Mouse (Mus musculus) E14TG2a.4 (cell line): ENCODE measurements around the gene Cc2d1a.

Experiments used
- H3K27me3 ChIP-seq: 2 replicates; pipeline ENCODE4 v1.6.1; 2014; ENCODE audit warnings: low read length, control low read depth; ENCODE audit not compliant: insufficient read depth
- H3K36me3 ChIP-seq: 2 replicates; pipeline ENCODE4 v1.6.1; 2014; ENCODE audit warnings: low read length, control low read depth; ENCODE audit not compliant: insufficient read depth
- H3K4me1 ChIP-seq: replicated peaks from 2 replicates; pipeline ENCODE4 v1.6.1; 2014; ENCODE audit warnings: low read depth, low read length, control low read depth
- H3K4me3 ChIP-seq: replicated peaks from 2 replicates; pipeline ENCODE4 v1.5.1; 2014; ENCODE audit warnings: mild to moderate bottlenecking, low read length
- H3K9me3 ChIP-seq: 2 replicates; pipeline ENCODE4 v1.6.1; 2014; ENCODE audit warnings: low read length, control low read depth
- CTCF ChIP-seq: conservative IDR thresholded peaks from 2 replicates; pipeline ENCODE4 v1.5.1; 2014; ENCODE audit warnings: low read length
- NANOG ChIP-seq: IDR thresholded peaks from 2 replicates; pipeline ENCODE4 v1.6.1; 2014; ENCODE audit warnings: borderline replicate concordance, low read length, mixed read lengths
- POU5F1 ChIP-seq: IDR thresholded peaks from 2 replicates; pipeline ENCODE4 v1.6.1; 2014; ENCODE audit warnings: low read length, borderline replicate concordance

Cc2d1a gene

DNA sequence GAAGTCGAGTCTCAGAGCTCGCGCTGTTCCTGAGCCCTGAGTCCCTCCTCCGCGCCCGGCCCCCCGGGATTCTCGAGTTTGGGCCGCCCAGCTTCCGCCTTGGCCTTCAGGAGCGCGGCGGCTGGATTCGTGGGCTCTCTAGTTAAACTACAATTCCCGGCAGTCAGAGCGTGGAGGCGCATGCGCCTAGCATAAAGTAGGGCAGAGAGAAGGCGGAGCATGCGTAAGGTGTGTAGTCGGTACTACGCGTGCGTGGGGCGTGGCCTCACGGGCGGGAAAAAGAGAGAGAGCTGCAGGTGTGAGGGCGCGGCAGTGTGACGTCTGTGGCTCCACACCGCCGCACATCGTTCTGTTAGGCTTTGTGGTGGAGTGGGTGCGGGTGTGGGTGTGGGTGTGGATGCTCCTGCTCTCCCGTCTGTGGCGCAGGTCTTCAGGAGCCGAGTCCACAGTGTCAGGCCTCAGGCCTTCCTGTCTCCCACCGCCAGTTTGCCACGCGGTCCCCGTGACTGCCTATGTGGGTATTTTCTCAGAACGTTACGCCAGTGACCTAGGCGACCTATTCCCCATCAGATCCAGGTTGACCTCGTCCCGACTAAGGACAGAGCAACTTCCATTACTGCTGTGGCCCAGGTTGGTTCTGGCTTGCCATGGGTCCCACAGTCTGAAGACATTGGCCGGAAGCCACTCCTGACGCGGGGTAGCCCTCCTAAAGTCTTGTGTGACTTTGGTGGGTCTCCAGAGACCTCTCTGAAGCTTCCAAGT lies at the start of gene Cc2d1a, which contains the start of gene 4930432K21Rik:
Cc2d1a (minus strand) TSS at position 168 of the 762 bp plus-strand sequence.
4930432K21Rik (plus strand) TSS at position 257 of the 762 bp plus-strand sequence.
- H3K36me3 ChIP-seq, result peaks cover 31% of the 10 kb centered on the region
- peaks cover 76% of the 10 kb centered on the region for H3K4me1 ChIP-seq
- H3K4me3 ChIP-seq, result peak within 1 kb of the TSS; percentile 89
- H3K9me3 ChIP-seq, result no peaks in the 10 kb centered on the region
- TF ChIP-seq CTCF (no peak), POU5F1 (no peak), NANOG (no peak)
- no peaks in the 10 kb centered on the region for H3K27me3 ChIP-seq

DNA sequence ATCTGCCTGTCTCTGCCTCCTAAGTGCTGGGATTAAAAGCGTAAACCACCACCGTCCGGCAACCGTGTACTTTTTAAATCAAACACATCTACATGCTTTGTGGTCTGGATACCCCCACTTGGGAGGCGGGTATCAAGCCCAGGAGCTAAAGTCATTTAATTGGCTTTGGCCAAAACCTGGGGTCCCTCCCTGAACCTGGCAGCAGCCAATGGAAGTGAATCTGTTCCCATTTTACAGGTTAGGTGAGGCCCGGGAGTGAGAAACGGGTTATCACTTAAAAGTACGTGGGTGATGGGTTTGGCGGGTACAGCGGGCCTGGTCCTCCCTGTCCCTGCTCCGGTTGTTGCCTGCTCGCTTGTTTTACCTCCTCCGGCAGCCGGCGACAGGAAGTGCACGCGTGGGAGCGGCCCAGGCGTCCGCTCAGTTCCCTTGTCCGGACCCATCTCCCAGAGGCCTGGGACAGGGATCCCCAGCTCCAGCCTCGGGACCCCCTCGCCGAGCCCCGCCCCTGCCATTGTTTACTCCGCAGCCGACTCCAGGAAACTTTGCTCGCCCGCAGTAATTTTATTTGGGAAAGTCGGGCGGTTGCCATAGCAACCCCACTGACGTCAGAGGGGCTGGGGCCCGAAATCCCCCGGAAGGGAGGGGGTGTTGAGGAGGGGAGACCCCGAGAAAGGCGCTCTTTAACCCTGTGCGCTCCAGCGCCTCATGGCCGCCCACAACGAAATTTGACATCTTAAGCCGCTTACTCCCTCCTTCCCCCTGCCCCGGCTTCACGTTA lies 49.6 kb upstream of the Cc2d1a start:
- peaks cover 6% of the 10 kb centered on the region for H3K27me3 ChIP-seq
- TF ChIP-seq POU5F1 (no peak), NANOG (no peak), CTCF (no peak)

DNA sequence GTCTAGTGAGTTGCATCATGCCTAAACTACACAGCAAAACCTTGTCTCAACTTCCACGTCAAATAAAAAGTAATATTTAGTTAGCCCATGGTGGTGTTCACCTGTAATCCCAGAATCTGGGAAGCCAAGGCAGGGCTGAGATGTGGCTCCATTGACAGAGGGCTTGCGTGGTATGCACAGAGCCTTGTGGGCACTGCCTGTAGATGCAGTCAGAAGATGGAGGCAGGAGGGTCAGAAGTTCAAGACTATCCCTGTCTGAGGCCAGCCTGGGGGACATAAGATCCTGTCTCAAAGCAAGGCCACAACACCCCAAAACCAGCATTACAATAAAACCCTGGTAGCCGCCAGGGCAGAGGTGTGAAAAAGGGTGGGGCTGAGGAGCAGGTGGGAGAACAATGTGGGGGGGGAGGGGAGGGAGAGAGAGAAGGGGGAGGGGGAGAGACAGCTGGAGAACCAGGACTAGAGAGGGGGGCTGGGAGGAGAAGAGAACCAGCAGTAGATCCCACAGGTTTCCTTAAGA lies 46.5 kb upstream of the Cc2d1a start:
- Histone ChIP-seq H3K27me3 (no peaks in the 10 kb centered on the region), H3K36me3 (no peaks in the 10 kb centered on the region), H3K9me3 (no peaks in the 10 kb centered on the region), H3K4me1 (peaks cover 77% of the 10 kb centered on the region), H3K4me3 (0 out of 2 replicates have a peak overlapping the region, but pooled peaks have one; percentile 26)
- TF ChIP-seq CTCF, result no peak
- TF ChIP-seq NANOG, result no peak
- TF ChIP-seq POU5F1, result no peak

More for the DNA sequence above, 49.6 kb upstream of the Cc2d1a start:
- H3K4me3 ChIP-seq, result peak overlapping the region; percentile 78
- H3K9me3 ChIP-seq, result no peaks in the 10 kb centered on the region
- H3K36me3 ChIP-seq, result peaks cover 7% of the 10 kb centered on the region
- peaks cover 72% of the 10 kb centered on the region for H3K4me1 ChIP-seq

GRCm38 (mm10) chr8:84193566-84193965 lies 45.8 kb upstream of the Cc2d1a start:
- Histone ChIP-seq H3K27me3 (no peaks in the 10 kb centered on the region), H3K36me3 (no peaks in the 10 kb centered on the region), H3K9me3 (no peaks in the 10 kb centered on the region), H3K4me1 (peaks cover 77% of the 10 kb centered on the region), H3K4me3 (no peak overlapping the region)
- peak; percentile 66 for TF ChIP-seq CTCF
- TF ChIP-seq NANOG, result no peak
- TF ChIP-seq POU5F1, result no peak

GRCm38 (mm10) chr8:84193161-84193560 lies 45.4 kb upstream of the Cc2d1a start:
- no peaks in the 10 kb centered on the region for H3K36me3 ChIP-seq
- no peaks in the 10 kb centered on the region for H3K27me3 ChIP-seq
- no peak for TF ChIP-seq CTCF
- no peak for TF ChIP-seq POU5F1
- TF ChIP-seq NANOG, result no peak
- peaks cover 79% of the 10 kb centered on the region for H3K4me1 ChIP-seq
- no peaks in the 10 kb centered on the region for H3K9me3 ChIP-seq
- peak overlapping the region; percentile 78 for H3K4me3 ChIP-seq

DNA sequence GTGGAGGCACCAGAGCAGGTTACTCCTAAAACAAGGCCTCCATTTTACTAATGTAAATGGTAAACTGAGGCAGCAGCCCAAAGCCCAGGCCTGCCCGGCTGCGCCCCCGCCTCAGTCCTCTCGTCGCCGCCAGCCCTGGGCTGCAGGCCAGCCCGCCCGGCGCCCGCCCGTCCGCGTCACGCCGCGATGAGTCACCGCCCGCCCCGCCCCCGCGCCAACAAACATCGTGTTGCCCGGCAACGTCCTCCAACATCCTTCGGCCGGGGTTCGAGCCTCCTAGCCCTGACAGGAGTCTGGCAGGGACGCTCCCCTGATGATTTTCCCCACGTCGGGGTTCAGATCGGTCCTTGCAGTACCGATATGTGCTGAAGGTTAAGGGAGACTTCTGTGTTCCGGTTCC lies 44.8 kb upstream of the Cc2d1a start:
- Histone ChIP-seq H3K4me1 (peaks cover 79% of the 10 kb centered on the region), H3K4me3 (peak overlapping the region; percentile 78), H3K9me3 (no peaks in the 10 kb centered on the region), H3K27me3 (no peaks in the 10 kb centered on the region), H3K36me3 (no peaks in the 10 kb centered on the region)
- TF ChIP-seq POU5F1 (peak; percentile 57; the same call in 1 of the 2 replicates), NANOG (no peak), CTCF (no peak)

DNA sequence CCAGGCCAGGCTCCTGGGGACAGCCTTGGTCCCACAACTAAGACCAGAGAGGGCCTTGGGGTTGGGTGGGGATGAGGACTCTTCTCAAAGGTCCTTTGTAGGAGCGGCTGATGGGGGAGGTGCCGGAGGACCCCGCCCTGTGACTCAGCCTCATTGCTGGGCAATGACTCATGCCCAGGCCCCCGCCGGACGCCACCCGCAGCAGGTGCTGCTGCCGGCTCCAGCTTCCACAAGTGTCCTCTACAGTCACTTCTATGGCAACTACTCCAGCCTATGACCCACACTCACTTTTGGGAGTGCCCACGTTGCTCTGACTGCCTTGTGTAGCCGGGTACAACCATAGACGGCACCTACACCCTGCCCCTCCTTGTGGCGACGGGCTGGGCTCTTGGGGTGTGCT lies 44.3 kb upstream of the Cc2d1a start:
- H3K4me1 ChIP-seq, result peaks cover 83% of the 10 kb centered on the region
- H3K4me3 ChIP-seq, result peak overlapping the region; percentile 78
- H3K27me3 ChIP-seq, result no peaks in the 10 kb centered on the region
- no peak for TF ChIP-seq CTCF
- TF ChIP-seq NANOG, result no peak
- TF ChIP-seq POU5F1, result no peak
- no peaks in the 10 kb centered on the region for H3K9me3 ChIP-seq
- no peaks in the 10 kb centered on the region for H3K36me3 ChIP-seq

DNA sequence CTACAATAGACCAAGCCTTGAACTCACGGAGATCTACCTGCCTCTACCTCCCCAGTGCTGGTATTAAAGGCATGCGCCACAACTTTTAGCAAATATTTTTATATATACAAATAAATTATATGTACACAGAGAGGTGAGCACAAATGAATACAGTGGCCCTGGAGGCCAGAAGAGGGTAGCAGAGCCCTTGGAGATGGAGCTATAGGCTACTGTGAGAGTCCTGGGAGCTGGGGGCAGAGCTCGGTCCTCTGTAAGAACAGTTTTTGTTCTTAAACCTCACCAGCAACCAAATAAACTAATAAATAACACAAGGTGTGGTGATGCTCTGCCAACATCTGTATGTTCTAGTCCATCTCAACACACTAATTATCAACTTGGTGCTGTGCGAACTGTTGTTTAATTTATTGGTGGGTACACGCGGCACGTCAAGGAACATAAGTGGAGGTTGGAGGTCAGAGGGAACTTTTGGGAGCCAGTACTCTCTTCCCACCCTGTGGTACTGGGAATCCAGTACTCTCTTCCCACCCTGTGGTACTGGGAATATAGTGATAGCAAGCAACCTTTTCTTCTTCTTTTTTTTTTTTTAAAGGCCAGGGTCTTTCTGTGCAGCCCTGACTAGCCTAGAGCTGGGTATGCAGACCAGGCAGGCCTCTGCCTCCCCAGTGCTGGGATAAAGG lies 42.6 kb upstream of the Cc2d1a start:
- peak overlapping the region; percentile 68 for H3K4me3 ChIP-seq
- TF ChIP-seq CTCF, result peak; percentile 40
- TF ChIP-seq POU5F1, result no peak
- TF ChIP-seq NANOG, result no peak

More for the DNA sequence above, 42.6 kb upstream of the Cc2d1a start:
- Histone ChIP-seq H3K27me3 (no peaks in the 10 kb centered on the region), H3K36me3 (no peaks in the 10 kb centered on the region), H3K9me3 (no peaks in the 10 kb centered on the region), H3K4me1 (peaks cover 80% of the 10 kb centered on the region)
